Mouse (Mus musculus) layer of hippocampus, adult 9-10 months (tissue): ENCODE measurements around the gene Hexb.
A peak's percentile ranks its signal among the peaks of the same experiment; 100 is the strongest.
"Not testable (repeated sequence)": the region's sequence is repeated elsewhere in the genome, so short reads cannot be mapped to it uniquely, and the experiment has no call there.

ENCODE experiments used
- DNase-seq: peaks from one replicate; pipeline ENCODE4 v3.0.0; 2022; ENCODE audit warnings: low spot score

Gene Hexb

GRCm38 (mm10) chr13:97180113-97180828 is 17.9 kb downstream of the Hexb start:
- DNase-seq, result no peak

- DNase-seq, result no peak
Observed at GRCm38 (mm10) chr13:97178943-97179342, 19.2 kb downstream of the Hexb start.

GRCm38 (mm10) chr13:97176731-97177130 is 21.4 kb downstream of the Hexb start:
- no peak for DNase-seq

GRCm38 (mm10) chr13:97175520-97176264 is 22.5 kb downstream of the Hexb start:
- no peak for DNase-seq

- no peak for DNase-seq
Observed at GRCm38 (mm10) chr13:97145834-97146233, 52.3 kb downstream of the Hexb start.

GRCm38 (mm10) chr13:97142321-97142720 is 55.8 kb downstream of the Hexb start:
- no peak for DNase-seq

- DNase-seq, result not testable (repeated sequence)
Observed at GRCm38 (mm10) chr13:97138404-97138931, 59.7 kb downstream of the Hexb start.

- peak; percentile 90 for DNase-seq
Observed at GRCm38 (mm10) chr13:97137466-97138400, 60.4 kb downstream of the Hexb start, which contains the start of the genes Gfm2 and Nsa2. TSS of gene Gfm2 (plus strand) at chr13:97137937. TSS of gene Nsa2 (minus strand) at chr13:97137937.

GRCm38 (mm10) chr13:97130413-97130812 is 67.7 kb downstream of the Hexb start:
- DNase-seq, result not testable (repeated sequence)

- not testable (repeated sequence) for DNase-seq
Observed at GRCm38 (mm10) chr13:97129654-97130053, 68.5 kb downstream of the Hexb start.
